Mouse (Mus musculus) thymus, postnatal 0 days (tissue): ENCODE results near the gene Hemgn. TPM values are rescaled to one million over a fixed set of nuclear protein-coding genes. Genes with fewer than 3 reads are reported as not detected.
A peak's percentile ranks its signal among the peaks of the same experiment; 100 is the strongest.

Experiments used
- DNase-seq: peaks from one replicate; pipeline ENCODE4 v3.0.0-alpha.2; 2015; ENCODE audit warnings: low spot score
- polyA plus RNA-seq: library from polyadenylated mRNA; unstranded; fragments of >200 nt; fragmentation: Nextera tagmentation; extraction: Ambion mirVana; gene quantifications from 2 replicates; pipeline ENCODE4 v1.2.1, GENCODE M21; 2015

Gene Hemgn
- polyA plus RNA-seq, 1 experiment from 2014 or later: 6.8 TPM

DNA sequence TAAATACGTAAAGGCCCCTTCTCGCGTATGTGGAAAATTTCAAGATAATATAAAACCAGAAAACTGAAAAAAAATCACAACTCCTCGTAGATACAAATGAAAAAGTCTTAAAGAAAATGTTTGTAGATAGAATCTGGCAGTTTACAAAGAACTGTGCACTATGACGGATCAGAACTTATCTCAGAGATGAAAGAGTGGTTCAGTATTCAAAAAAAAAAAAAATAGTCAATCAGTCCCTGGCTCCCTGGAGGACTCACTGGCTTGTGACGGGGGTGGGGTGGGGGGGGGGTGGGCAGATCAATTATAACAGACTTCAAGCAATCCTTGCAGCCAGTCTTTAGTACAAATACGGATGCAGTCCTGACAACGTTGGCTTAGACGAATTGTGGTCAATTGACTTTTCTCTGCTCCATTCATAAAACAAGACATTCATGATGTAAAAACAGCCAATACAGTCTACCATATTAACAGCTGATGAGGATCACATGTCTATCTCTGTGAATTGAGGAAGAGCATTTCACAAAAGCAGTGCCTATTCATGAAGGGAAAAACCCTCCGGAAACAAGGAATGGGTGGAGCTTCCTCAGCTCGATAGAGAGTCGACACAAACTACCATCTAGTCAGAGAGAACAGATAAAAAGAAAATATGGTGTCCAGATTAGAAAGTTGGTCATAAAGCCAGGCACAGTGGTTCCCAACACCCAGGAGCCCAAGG, 53.6 kb downstream of the Hemgn start:
- no peak for DNase-seq

DNA sequence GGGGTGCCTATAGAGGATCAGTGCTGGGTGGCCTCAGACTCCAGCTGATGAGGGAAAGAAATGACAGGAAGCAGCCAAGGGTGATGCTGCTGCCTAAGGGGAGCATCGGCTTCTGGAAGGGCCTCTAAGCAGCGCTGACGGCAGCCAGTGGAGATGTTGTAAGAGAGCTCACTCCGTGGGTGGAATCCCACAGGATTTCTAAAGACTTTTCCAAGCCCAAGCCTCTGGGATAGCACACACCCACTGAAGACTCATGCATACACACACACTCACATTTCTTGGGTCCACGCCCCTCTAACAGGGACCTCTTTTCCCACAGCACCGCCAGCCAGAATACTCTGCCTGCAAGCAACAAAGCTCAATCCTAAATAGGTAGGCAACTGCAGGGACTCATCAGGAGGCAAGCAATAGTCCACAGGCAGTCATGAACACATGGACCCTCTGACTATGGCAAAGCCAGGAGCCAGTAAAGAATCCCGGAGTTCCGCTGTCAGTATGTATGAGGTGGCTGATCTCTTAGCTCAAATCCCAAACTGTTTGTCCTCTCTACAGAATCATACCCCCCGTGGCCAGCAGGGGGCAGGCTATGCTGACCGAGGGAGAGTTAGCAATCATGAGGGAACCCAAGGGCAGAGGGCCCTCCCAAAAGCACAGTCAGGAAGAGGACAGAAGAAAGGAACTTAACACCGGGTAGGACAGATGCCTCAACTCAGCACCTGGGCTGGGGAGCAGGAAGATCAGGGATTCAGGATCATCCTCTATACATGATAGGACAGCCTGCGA, 56.8 kb downstream of the Hemgn start:
- peak; percentile 67 for DNase-seq

DNA sequence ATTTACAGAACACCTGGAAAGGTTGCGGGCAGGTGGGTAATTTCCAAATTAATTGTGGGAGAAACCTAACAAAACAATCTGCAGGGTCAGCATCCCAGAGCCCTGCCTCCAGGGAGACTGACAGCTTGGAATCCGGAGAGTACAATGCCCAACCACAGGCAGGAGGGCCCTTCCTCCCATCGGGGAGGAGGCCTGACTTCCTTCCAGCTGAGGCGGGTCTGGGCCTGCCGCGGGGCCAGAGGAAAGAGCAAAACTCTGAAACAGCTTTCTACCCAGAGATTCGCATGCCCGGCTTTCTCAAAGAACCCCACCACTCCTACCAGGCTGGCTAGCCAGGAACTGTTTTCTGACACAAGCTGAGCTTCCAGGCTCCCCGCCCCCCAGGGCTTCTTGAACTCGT, 60.3 kb downstream of the Hemgn start:
- no peak for DNase-seq

- DNase-seq: no peak
Observed at GRCm38 (mm10) chr4:46349530-46349929, 63.8 kb downstream of the Hemgn start.

GRCm38 (mm10) chr4:46348897-46349296, 64.4 kb downstream of the Hemgn start:
- DNase-seq: no peak

- DNase-seq: no peak
Observed at GRCm38 (mm10) chr4:46347580-46348515, 65.5 kb downstream of the Hemgn start.

DNA sequence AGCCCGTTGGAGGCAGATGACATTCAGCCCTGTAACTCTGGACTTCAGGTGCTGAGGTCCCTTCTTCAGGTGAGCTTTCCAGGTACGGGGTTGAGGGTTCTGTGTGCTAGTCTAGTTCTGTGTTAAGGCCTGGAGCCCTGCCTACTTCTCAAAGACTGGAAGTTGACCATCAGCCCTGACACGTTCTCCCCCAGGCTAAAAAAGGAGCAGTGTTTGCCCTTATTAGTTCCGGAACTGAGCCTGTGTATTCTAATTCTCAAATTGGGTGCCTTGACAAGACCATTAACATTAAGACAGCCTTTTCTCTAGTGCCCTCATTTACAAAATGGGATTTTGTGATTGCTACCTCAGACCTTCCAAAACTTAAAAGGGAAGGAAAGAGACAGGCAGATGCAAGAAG, 66.2 kb downstream of the Hemgn start:
- DNase-seq: no peak

DNA sequence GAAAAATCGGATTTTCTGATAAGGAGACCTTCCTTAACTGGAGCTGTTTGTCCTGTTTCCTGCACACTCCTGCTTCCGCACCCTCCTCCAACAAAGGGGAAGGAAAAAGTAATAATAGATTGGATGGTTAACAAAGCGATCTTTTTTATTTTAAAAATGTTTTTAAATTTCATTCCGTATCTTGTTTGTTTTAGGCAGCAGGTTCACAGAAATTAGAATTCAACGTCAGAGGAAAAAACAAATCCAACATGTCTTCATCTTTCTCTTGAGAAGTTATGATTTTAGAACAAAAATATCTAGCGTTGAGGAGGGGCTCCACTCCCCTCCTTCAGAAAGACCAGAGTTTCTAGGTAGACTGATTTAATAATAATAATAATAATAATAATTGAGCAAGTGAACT, 67.1 kb downstream of the Hemgn start:
- no peak for DNase-seq

- no peak for DNase-seq
Observed at GRCm38 (mm10) chr4:46345773-46346100, 67.6 kb downstream of the Hemgn start.

DNA sequence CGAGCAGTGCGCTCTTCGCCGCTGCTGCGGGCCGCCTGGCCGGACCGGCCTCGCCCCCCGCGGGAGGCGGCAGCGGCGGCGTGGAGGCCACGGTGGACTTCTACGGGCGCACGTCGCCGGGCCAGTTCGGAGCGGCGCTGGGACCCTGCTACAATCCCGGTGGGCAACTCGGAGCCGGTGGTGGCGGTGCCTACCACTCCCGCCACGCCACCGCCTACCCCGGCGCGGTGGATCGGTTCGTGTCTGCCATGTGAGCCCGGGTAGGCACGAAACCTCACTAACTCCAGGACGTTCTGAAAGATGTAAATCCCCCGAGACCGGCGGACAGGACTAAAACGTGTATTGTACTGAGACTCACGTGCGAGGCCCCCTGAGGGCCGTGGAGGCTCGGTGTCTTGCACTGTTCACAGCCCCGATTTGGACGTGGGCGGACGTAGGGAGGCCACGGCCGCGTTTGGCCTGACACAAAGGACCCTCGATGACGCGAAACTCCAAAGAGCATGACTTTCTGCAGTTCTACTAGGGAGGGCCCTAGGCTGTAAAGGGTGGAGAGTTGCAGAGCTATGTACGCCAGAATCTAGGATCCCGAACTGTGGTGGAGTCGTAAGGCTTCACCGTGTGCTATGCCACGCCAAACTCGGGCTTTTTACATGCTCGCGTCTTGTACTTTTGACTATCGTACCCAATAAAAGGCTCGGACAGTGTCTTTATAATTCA, 68.1 kb downstream of the Hemgn start:
- DNase-seq: no peak

GRCm38 (mm10) chr4:46344288-46344687, 69.0 kb downstream of the Hemgn start:
- peak; percentile 42 for DNase-seq

Other genes with a start within 250 kb of the Hemgn start
- gene Xpa, start 217.2 kb downstream of the Hemgn start, polyA plus RNA-seq: 33.5 and 37.4 TPM in 2 replicates
- gene Foxe1, start 69.9 kb downstream of the Hemgn start, polyA plus RNA-seq: 0.08 TPM in 1 of 2 replicates, not detected in the other
- gene Trmo, start 24.1 kb downstream of the Hemgn start, polyA plus RNA-seq: 19.9 and 20.9 TPM in 2 replicates
- 356 and 374 TPM in 2 replicates for gene Anp32b, start 37.4 kb upstream of the Hemgn start, polyA plus RNA-seq
- gene Nans, start 75.7 kb upstream of the Hemgn start, polyA plus RNA-seq: 111 and 114 TPM in 2 replicates
- gene Trim14, start 122.6 kb upstream of the Hemgn start, polyA plus RNA-seq: 19.8 and 22.4 TPM in 2 replicates
- 12.2 and 14.5 TPM in 2 replicates for gene Coro2a, start 188.7 kb upstream of the Hemgn start, polyA plus RNA-seq
- gene Tbc1d2, start 236.7 kb upstream of the Hemgn start, polyA plus RNA-seq: 2.1 and 2.2 TPM in 2 replicates